Mouse (Mus musculus): ENCODE data around the gene Hist1h4k. TPM values are rescaled to one million over a fixed set of nuclear protein-coding genes. Genes with fewer than 3 reads are reported as not detected.
"Not testable (repeated sequence)": the region's sequence is repeated elsewhere in the genome, so short reads cannot be mapped to it uniquely, and the experiment has no call there.

Gene Hist1h4k
- polyA plus RNA-seq (2015; fragmentation: Nextera tagmentation; extraction: Ambion mirVana) = 3.9 and 8.4 TPM in 2 replicates

GRCm38 (mm10) chr13:21750159-21751017, at the start of gene Hist1h4k:
TSS of gene Hist1h4k (minus strand) at chr13:21750505.
- Histone ChIP-seq H3K4me3 (replicated peaks; ENCODE audit: low read length) (peak within 1 kb of the TSS; percentile 59), H3K4me1 (ENCODE audit: control insufficient read depth, insufficient read depth, low read length) (peaks cover 20% of the 10 kb centered on the region), H3K9ac (ENCODE audit: low read length) (peak within 1 kb of the TSS; percentile 73), H3K4me2 (ENCODE audit: low read depth, low read length) (peak within 1 kb of the TSS; percentile 74), H3K27ac (ENCODE audit: low read length) (peak within 1 kb of the TSS; percentile 95)
- not testable (repeated sequence) for H3K27me3 ChIP-seq (ENCODE audit: control insufficient read depth, insufficient read depth, low read length); H3K36me3 ChIP-seq (ENCODE audit: control insufficient read depth, insufficient read depth, low read length); H3K9me3 ChIP-seq (replicated peaks; ENCODE audit: control insufficient read depth, low read length)
- peak; percentile 83 for ATAC-seq (ENCODE audit: insufficient read depth, low FRiP score)
- under 1% methylated on average over 38 of the region's 56 CpGs for WGBS

- H3K4me3 ChIP-seq (replicated peaks; ENCODE audit: low read length); ATAC-seq (ENCODE audit: insufficient read depth, low FRiP score); H3K9ac ChIP-seq (ENCODE audit: low read length); H3K27me3 ChIP-seq (ENCODE audit: control insufficient read depth, insufficient read depth, low read length); H3K27ac ChIP-seq (ENCODE audit: low read length); H3K4me2 ChIP-seq (ENCODE audit: low read depth, low read length); H3K36me3 ChIP-seq (ENCODE audit: control insufficient read depth, insufficient read depth, low read length); H3K9me3 ChIP-seq (replicated peaks; ENCODE audit: control insufficient read depth, low read length); H3K4me1 ChIP-seq (ENCODE audit: control insufficient read depth, insufficient read depth, low read length): not testable (repeated sequence)
Observed at GRCm38 (mm10) chr13:21797163-21797562, 46.9 kb upstream of the Hist1h4k start.

GRCm38 (mm10) chr13:21795584-21795983, 45.3 kb upstream of the Hist1h4k start:
- no peaks in the 10 kb centered on the region for H3K9me3 ChIP-seq (replicated peaks; ENCODE audit: control insufficient read depth, low read length)
- H3K36me3 ChIP-seq (ENCODE audit: control insufficient read depth, insufficient read depth, low read length) = no peaks in the 10 kb centered on the region
- H3K4me3 ChIP-seq (replicated peaks; ENCODE audit: low read length) = no peak overlapping the region
- H3K4me2 ChIP-seq (ENCODE audit: low read depth, low read length) = no peak overlapping the region
- H3K9ac ChIP-seq (ENCODE audit: low read length) = no peak overlapping the region
- no peaks in the 10 kb centered on the region for H3K27me3 ChIP-seq (ENCODE audit: control insufficient read depth, insufficient read depth, low read length)
- no peak for ATAC-seq (ENCODE audit: insufficient read depth, low FRiP score)
- 92% methylated on average over 7 of the region's 7 CpGs for WGBS
- H3K4me1 ChIP-seq (ENCODE audit: control insufficient read depth, insufficient read depth, low read length) = peaks cover 5% of the 10 kb centered on the region; the same call in 1 of the 2 replicates
- H3K27ac ChIP-seq (ENCODE audit: low read length) = no peak overlapping the region

- ATAC-seq (ENCODE audit: insufficient read depth, low FRiP score) = no peak
- Histone ChIP-seq H3K27ac (ENCODE audit: low read length) (no peak overlapping the region; the same call in 1 of the 2 replicates), H3K4me3 (replicated peaks; ENCODE audit: low read length) (peak overlapping the region; percentile 33), H3K36me3 (ENCODE audit: control insufficient read depth, insufficient read depth, low read length) (no peaks in the 10 kb centered on the region), H3K4me1 (ENCODE audit: control insufficient read depth, insufficient read depth, low read length) (peaks cover 19% of the 10 kb centered on the region; the same call in 1 of the 2 replicates), H3K4me2 (ENCODE audit: low read depth, low read length) (peak overlapping the region; percentile 58), H3K9ac (ENCODE audit: low read length) (peak overlapping the region; percentile 62), H3K9me3 (replicated peaks; ENCODE audit: control insufficient read depth, low read length) (no peaks in the 10 kb centered on the region), H3K27me3 (ENCODE audit: control insufficient read depth, insufficient read depth, low read length) (no peaks in the 10 kb centered on the region)
- WGBS = 13% methylated on average over 16 of the region's 18 CpGs
Observed at GRCm38 (mm10) chr13:21790601-21791283, 40.4 kb upstream of the Hist1h4k start.

- no peak for ATAC-seq (ENCODE audit: insufficient read depth, low FRiP score)
- WGBS = 51% methylated on average over 6 of the region's 6 CpGs
- Histone ChIP-seq H3K9ac (ENCODE audit: low read length) (no peak overlapping the region), H3K4me2 (ENCODE audit: low read depth, low read length) (no peak overlapping the region), H3K36me3 (ENCODE audit: control insufficient read depth, insufficient read depth, low read length) (no peaks in the 10 kb centered on the region), H3K9me3 (replicated peaks; ENCODE audit: control insufficient read depth, low read length) (no peaks in the 10 kb centered on the region), H3K4me1 (ENCODE audit: control insufficient read depth, insufficient read depth, low read length) (peaks cover 19% of the 10 kb centered on the region; the same call in 1 of the 2 replicates), H3K27ac (ENCODE audit: low read length) (no peak overlapping the region), H3K4me3 (replicated peaks; ENCODE audit: low read length) (no peak overlapping the region), H3K27me3 (ENCODE audit: control insufficient read depth, insufficient read depth, low read length) (no peaks in the 10 kb centered on the region)
Observed at GRCm38 (mm10) chr13:21789925-21790324, 39.6 kb upstream of the Hist1h4k start.

GRCm38 (mm10) chr13:21787760-21788593, 37.7 kb upstream of the Hist1h4k start:
- H3K9ac ChIP-seq (ENCODE audit: low read length) = peak overlapping the region; percentile 58
- H3K9me3 ChIP-seq (replicated peaks; ENCODE audit: control insufficient read depth, low read length) = no peaks in the 10 kb centered on the region
- 25% methylated on average over 13 of the region's 21 CpGs for WGBS
- no peaks in the 10 kb centered on the region for H3K27me3 ChIP-seq (ENCODE audit: control insufficient read depth, insufficient read depth, low read length)
- peak overlapping the region; percentile 72 for H3K27ac ChIP-seq (ENCODE audit: low read length)
- H3K36me3 ChIP-seq (ENCODE audit: control insufficient read depth, insufficient read depth, low read length) = no peaks in the 10 kb centered on the region
- peak overlapping the region; percentile 24 for H3K4me3 ChIP-seq (replicated peaks; ENCODE audit: low read length)
- no peak; the same call in 1 of the 2 replicates for ATAC-seq (ENCODE audit: insufficient read depth, low FRiP score)
- H3K4me2 ChIP-seq (ENCODE audit: low read depth, low read length) = peak overlapping the region; percentile 49
- H3K4me1 ChIP-seq (ENCODE audit: control insufficient read depth, insufficient read depth, low read length) = peaks cover 29% of the 10 kb centered on the region

GRCm38 (mm10) chr13:21786899-21787629, 36.8 kb upstream of the Hist1h4k start, which contains the start of the genes Hist1h2an and Hist1h2bp:
TSS of gene Hist1h2an (minus strand) at chr13:21787218.
TSS of gene Hist1h2bp (plus strand) at chr13:21787461.
- WGBS = under 1% methylated on average over 38 of the region's 63 CpGs
- Histone ChIP-seq H3K4me3 (replicated peaks; ENCODE audit: low read length) (peak within 1 kb of the TSS; percentile 43), H3K4me2 (ENCODE audit: low read depth, low read length) (peak within 1 kb of the TSS; percentile 49), H3K27ac (ENCODE audit: low read length) (peak within 1 kb of the TSS; percentile 87), H3K9ac (ENCODE audit: low read length) (peak within 1 kb of the TSS; percentile 62), H3K4me1 (ENCODE audit: control insufficient read depth, insufficient read depth, low read length) (peaks cover 36% of the 10 kb centered on the region)
- ATAC-seq (ENCODE audit: insufficient read depth, low FRiP score) = peak; percentile 95
- not testable (repeated sequence) for H3K9me3 ChIP-seq (replicated peaks; ENCODE audit: control insufficient read depth, low read length); H3K36me3 ChIP-seq (ENCODE audit: control insufficient read depth, insufficient read depth, low read length); H3K27me3 ChIP-seq (ENCODE audit: control insufficient read depth, insufficient read depth, low read length)

GRCm38 (mm10) chr13:21786189-21786898, 36.0 kb upstream of the Hist1h4k start:
- Histone ChIP-seq H3K4me3 (replicated peaks; ENCODE audit: low read length) (peak overlapping the region; percentile 43), H3K4me1 (ENCODE audit: control insufficient read depth, insufficient read depth, low read length) (peaks cover 37% of the 10 kb centered on the region), H3K9ac (ENCODE audit: low read length) (peak overlapping the region; percentile 62), H3K27ac (ENCODE audit: low read length) (peak overlapping the region; percentile 87), H3K36me3 (ENCODE audit: control insufficient read depth, insufficient read depth, low read length) (no peaks in the 10 kb centered on the region), H3K27me3 (ENCODE audit: control insufficient read depth, insufficient read depth, low read length) (no peaks in the 10 kb centered on the region), H3K9me3 (replicated peaks; ENCODE audit: control insufficient read depth, low read length) (no peaks in the 10 kb centered on the region), H3K4me2 (ENCODE audit: low read depth, low read length) (peak overlapping the region; percentile 49)
- WGBS = 5% methylated on average over 8 of the region's 8 CpGs
- ATAC-seq (ENCODE audit: insufficient read depth, low FRiP score) = no peak
